Mouse (Mus musculus): ENCODE measurements at regions not wholly inside any gene's neighbourhood (a gene's known extent, or its start where the extent isn't known, plus 50 kb on each side); places are given as distances from the start of the nearest gene placed in this dataset.

GRCm38 (mm10) chr15:11453997-11454396 lies 54.5 kb upstream of the Tars start:
- TF ChIP-seq POLR2A (IDR thresholded peaks at IDR 0.05; ENCODE audit: borderline replicate concordance, extremely low read depth, insufficient read depth, insufficient read length, poor library complexity, severe bottlenecking) (no peak), CTCF (IDR thresholded peaks at IDR 0.05; ENCODE audit: borderline replicate concordance, extremely low read depth, insufficient read depth, insufficient read length) (no peak)
